Mouse (Mus musculus): ENCODE results near the gene Gm11172. TPM values are rescaled to one million over a fixed set of nuclear protein-coding genes. Genes with fewer than 3 reads are reported as not detected.
"Not testable (repeated sequence)": the region's sequence is repeated elsewhere in the genome, so short reads cannot be mapped to it uniquely, and the experiment has no call there.

Gm11172 gene
- polyA plus RNA-seq, 1 experiment = not detected

DNA sequence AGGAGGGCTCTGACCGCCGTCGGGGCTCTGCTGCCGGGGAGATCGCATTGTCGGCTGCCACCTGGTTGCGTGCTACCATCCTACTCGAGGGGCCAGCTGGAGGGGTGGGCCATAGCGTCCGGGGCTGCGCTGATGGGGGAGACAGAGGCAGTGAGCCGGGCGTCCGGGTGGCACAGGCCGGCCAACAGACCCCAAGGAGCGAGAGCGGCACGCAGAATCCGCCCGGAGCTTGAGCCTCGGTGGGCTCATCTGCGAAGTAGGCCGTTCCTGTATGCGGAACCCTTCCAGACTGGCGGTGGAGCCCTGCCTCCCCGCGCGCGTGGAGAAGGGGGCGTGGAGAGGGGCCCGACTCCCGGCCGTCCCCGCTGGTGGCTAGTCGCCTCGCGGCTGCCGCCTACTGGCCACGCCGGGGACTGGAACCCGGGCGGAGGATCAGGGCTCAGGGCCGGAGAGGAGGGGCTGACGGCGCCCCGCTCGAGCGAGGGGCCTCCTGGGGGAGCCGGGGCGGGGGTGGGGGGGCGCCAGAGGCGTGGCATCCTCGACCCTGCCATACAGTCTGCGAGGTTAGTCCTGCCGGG lies 27.8 kb upstream of the Gm11172 start:
- H3K4me1 ChIP-seq (ENCODE audit: control insufficient read depth, insufficient read depth, low read length) = peaks cover 14% of the 10 kb centered on the region

DNA sequence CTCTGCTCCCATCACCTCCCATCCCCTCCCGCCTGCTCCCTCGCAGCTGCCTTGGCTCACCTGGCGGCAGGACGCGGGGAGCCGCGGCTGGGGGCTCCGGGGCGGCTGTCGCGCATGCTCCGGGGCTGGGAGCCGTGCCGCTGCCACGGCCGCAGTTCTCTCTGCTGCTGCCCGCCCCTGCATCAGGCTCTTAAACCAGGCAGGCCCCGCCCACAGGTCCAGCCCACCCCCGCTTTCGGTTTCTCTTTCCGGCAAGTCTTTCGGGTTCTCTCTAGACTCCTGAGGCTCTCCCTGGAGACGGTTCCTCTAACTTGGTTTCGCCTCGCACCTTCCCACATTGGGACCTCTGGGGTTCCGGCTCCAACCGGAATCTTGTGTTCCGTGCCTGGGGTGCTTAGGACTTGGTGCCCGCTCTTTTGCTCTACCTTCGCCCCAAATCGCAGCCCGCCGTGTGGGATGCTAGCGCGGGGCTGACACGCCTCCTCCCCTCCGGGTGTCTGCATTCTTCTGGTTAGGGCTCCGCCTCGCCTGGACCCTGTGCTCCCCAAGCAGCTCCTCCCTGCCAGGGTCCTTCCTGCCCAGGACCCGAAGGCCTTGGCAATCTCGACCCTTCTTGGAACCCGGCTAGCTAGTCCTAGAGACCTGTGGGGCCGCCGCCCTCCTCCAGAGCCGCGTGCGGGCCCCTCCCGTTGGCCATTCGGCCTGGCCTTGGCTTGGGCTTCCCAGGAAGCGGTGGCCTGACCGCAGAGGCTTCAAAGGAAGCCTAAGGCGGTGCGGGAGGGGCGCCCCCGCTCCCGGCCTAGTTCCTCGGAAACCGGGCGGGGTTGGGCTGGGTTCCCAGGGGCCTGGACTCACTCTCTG lies 27.1 kb upstream of the Gm11172 start, which contains the start of gene Socs1:
Gene Socs1 (minus strand): TSS at position 166 of the 861 bp plus-strand sequence.
- peak within 1 kb of the TSS; percentile 94 for H3K27ac ChIP-seq (ENCODE audit: insufficient read depth, low read length)
- TF ChIP-seq POLR2A (IDR thresholded peaks at IDR 0.05; ENCODE audit: low read depth, low read length) (peak; percentile 86), CTCF (IDR thresholded peaks at IDR 0.05; ENCODE audit: borderline replicate concordance, insufficient read depth, low read length) (no peak)
- H3K4me3 ChIP-seq (ENCODE audit: insufficient read depth, low read length) = peak within 1 kb of the TSS; percentile 78
- H3K4me1 ChIP-seq (ENCODE audit: control insufficient read depth, insufficient read depth, low read length) = peaks cover 14% of the 10 kb centered on the region

More for the DNA sequence above, 27.8 kb upstream of the Gm11172 start:
- TF ChIP-seq CTCF (IDR thresholded peaks at IDR 0.05; ENCODE audit: borderline replicate concordance, insufficient read depth, low read length) = peak; percentile 37
- TF ChIP-seq POLR2A (IDR thresholded peaks at IDR 0.05; ENCODE audit: low read depth, low read length) = peak; percentile 95
- Histone ChIP-seq H3K4me3 (ENCODE audit: insufficient read depth, low read length) (peak overlapping the region; percentile 78), H3K27ac (ENCODE audit: insufficient read depth, low read length) (peak overlapping the region; percentile 74)

DNA sequence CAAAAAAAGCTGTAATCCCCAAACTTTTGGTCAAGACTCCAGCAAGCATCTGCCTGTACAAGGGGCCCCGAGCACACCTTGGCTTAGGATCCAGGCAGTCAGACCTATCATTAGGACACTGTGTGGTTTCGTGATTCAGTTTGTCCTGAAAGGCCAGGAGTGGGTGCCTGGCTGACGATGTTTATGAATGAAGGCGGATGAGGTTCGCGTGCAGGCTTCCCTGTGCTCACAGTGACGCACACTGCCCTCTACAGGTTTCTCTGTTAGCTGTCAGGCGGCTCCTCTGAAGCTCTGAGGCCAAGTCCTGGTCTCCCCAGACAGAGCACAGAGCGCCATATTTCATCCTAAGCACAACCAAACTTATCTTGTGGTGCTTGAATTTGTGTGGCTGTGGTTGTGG lies 26.4 kb upstream of the Gm11172 start:
- Histone ChIP-seq H3K4me3 (ENCODE audit: insufficient read depth, low read length) (peak overlapping the region; percentile 73; the same call in 1 of the 2 replicates), H3K27ac (ENCODE audit: insufficient read depth, low read length) (peak overlapping the region; percentile 94), H3K4me1 (ENCODE audit: control insufficient read depth, insufficient read depth, low read length) (peaks cover 14% of the 10 kb centered on the region)
- TF ChIP-seq CTCF (IDR thresholded peaks at IDR 0.05; ENCODE audit: borderline replicate concordance, insufficient read depth, low read length) = peak; percentile 90
- peak; percentile 63 for TF ChIP-seq POLR2A (IDR thresholded peaks at IDR 0.05; ENCODE audit: low read depth, low read length)

DNA sequence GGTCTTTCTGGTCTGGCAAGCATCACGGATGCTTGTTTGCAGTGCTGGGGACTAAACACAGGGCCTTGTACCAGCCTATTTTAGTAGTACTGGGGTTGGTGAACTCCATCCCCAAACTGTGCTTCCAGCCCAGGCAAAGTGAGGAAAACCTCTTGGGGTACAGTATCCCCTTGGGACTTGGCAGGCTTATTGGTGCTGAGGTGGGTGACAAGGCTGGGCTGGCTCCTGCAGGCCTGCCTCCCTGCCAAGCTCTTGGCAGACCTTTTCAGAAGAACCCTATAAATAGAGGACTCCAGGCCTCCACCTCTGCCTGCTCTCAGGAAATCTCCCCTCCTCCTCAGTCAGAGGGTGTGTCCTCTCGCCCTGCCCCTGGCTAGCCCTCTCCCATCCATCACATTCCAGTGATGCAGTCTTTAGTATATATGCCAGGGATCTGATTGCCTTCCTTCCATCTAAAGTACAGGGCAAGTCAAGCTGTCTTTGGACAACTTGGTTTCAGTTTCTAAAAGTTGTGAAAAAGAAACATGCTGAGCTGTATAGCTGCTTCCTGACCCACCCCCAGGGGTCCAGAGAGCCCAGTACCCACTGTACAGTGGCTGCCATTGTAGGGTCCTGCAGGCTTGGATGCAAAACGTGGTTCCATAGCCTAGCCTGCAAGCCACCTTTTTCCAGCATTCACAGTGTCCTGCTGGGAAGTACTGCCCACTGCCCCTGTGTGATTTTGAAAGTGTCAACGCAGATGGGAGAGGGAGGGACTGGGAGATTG lies 25.8 kb upstream of the Gm11172 start:
- TF ChIP-seq POLR2A (IDR thresholded peaks at IDR 0.05; ENCODE audit: low read depth, low read length) (no peak), CTCF (IDR thresholded peaks at IDR 0.05; ENCODE audit: borderline replicate concordance, insufficient read depth, low read length) (no peak)
- Histone ChIP-seq H3K4me1 (ENCODE audit: control insufficient read depth, insufficient read depth, low read length) (peaks cover 14% of the 10 kb centered on the region), H3K4me3 (ENCODE audit: insufficient read depth, low read length) (no peak overlapping the region), H3K27ac (ENCODE audit: insufficient read depth, low read length) (peak overlapping the region; percentile 94)

DNA sequence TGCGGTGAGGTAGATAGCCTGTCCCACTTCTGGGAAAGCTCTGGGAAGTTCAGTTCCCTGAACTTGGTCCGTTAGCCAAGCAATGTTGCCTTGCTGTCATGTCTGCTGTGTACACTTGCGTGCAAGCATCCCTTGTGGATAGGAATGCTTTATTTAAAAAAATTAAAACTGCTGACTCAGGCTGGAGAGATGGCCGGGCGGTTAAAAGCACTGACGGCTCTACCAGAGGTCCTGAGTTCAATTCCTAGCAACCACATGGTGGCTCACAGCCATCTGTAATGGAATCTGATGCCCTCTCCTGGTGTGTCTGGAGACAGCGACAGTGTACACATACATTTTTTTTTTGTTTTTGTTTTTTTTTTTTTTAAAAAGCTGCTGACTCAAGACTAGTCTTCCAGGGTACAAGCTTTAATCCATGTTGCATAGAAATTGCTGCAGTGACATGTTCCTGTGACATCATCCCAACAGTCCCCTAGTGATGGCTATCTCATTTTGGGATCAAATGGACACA lies 25.1 kb upstream of the Gm11172 start:
- H3K4me1 ChIP-seq (ENCODE audit: control insufficient read depth, insufficient read depth, low read length) = peaks cover 10% of the 10 kb centered on the region
- H3K27ac ChIP-seq (ENCODE audit: insufficient read depth, low read length) = peak overlapping the region; percentile 94
- no peak overlapping the region for H3K4me3 ChIP-seq (ENCODE audit: insufficient read depth, low read length)
- TF ChIP-seq CTCF (IDR thresholded peaks at IDR 0.05; ENCODE audit: borderline replicate concordance, insufficient read depth, low read length) (no peak), POLR2A (IDR thresholded peaks at IDR 0.05; ENCODE audit: low read depth, low read length) (no peak)

DNA sequence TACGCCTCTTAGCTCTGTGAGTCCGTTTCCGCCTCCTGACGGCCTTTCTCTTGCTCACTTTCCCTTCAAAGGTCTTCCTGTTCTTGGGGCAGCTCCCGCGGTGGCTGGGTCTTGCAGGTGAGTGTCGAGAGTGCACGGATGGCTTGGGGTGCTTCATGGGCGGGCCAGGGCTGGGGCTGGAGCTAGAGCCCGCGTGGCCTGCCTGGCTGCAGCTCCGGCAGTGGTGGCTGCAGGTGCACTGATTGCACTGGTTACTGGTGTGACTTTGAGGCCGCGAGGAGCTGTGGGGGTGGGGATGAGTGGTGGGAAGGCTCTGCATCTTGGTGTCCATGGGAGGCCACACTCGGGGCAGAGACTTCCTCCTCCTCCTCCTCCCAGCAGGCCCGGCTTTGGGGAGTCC lies 24.4 kb upstream of the Gm11172 start, which contains the start of gene Tnp2:
Gene Tnp2 (minus strand): TSS at position 390 of the 400 bp plus-strand sequence.
- no peak for TF ChIP-seq POLR2A (IDR thresholded peaks at IDR 0.05; ENCODE audit: low read depth, low read length)
- H3K4me3 ChIP-seq (ENCODE audit: insufficient read depth, low read length) = no peak within 1 kb of the TSS
- no peak within 1 kb of the TSS; the same call in 1 of the 2 replicates for H3K27ac ChIP-seq (ENCODE audit: insufficient read depth, low read length)
- 0 out of 2 replicates have a peak, but pooled peaks cover 3% of the 10 kb centered on the region for H3K4me1 ChIP-seq (ENCODE audit: control insufficient read depth, insufficient read depth, low read length)

DNA sequence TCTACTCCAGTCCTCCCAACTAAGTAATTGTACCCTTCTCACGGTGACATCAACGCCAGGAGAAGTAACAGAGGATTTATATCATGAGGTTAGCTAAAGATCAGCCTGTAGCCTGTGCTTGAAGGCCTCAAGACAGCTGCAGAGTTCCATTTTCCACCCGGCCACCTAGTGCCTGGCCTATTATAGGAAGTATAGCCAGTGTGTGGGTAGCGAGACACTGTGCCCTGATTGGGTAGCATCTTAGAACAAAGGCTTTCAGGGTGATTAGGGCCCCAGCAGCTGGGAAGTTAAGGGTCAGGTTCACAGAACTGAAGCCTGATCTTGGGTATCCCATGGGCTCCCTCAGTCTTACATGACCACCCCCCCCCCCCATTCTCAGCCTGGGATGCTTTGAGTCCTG lies 23.8 kb upstream of the Gm11172 start:
- TF ChIP-seq POLR2A (IDR thresholded peaks at IDR 0.05; ENCODE audit: low read depth, low read length) (no peak), CTCF (IDR thresholded peaks at IDR 0.05; ENCODE audit: borderline replicate concordance, insufficient read depth, low read length) (no peak)
- H3K4me1 ChIP-seq (ENCODE audit: control insufficient read depth, insufficient read depth, low read length) = 0 out of 2 replicates have a peak, but pooled peaks cover 3% of the 10 kb centered on the region
- H3K27ac ChIP-seq (ENCODE audit: insufficient read depth, low read length) = no peak overlapping the region
- H3K4me3 ChIP-seq (ENCODE audit: insufficient read depth, low read length) = no peak overlapping the region

DNA sequence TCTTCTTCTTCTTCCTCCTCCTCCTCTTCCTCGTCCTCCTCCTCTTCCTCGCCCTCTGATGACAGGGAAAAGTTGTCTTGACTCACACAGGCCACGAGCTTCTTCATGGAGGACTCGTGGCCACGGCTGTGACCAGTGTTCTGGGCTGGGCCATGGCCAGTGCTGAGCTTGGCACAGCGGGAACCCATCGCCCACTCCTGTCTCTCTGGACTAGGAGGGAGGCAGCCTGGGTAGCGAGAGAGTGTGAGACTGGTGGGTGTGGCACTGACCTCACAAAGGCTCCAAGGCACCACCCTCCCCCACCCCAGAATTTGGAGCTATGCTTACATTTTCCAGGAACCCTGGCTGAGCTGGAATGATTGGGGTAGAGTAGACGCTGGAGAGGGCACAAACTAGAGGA lies 22.0 kb upstream of the Gm11172 start, which contains the start of gene Prm3:
Gene Prm3 (minus strand): TSS at position 213 of the 400 bp plus-strand sequence.
- Histone ChIP-seq H3K4me1 (ENCODE audit: control insufficient read depth, insufficient read depth, low read length) (0 out of 2 replicates have a peak, but pooled peaks cover 3% of the 10 kb centered on the region), H3K4me3 (ENCODE audit: insufficient read depth, low read length) (no peak within 1 kb of the TSS), H3K27ac (ENCODE audit: insufficient read depth, low read length) (no peak within 1 kb of the TSS)
- no peak for TF ChIP-seq CTCF (IDR thresholded peaks at IDR 0.05; ENCODE audit: borderline replicate concordance, insufficient read depth, low read length)
- no peak for TF ChIP-seq POLR2A (IDR thresholded peaks at IDR 0.05; ENCODE audit: low read depth, low read length)

DNA sequence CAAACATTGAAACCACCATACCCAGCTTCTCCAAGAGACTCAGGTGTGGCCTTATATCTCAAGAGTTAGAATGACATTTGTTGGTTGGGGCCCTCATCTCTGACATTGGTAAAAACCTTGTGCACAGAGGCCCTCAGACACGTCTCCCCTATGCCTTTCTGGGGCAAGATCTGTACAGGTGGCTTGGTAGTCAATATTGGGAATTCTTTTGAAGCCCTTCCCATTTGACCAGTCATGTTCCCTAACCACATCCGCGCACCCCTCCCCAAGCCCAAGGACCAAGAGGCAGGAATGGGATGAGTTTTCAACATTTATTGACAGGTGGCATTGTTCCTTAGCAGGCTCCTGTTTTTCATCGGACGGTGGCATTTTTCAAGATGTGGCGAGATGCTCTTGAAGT lies 16.7 kb upstream of the Gm11172 start, which contains the start of gene Prm2:
Gene Prm2 (minus strand): TSS at position 101 of the 400 bp plus-strand sequence.
- H3K4me1 ChIP-seq (ENCODE audit: control insufficient read depth, insufficient read depth, low read length) = no peaks in the 10 kb centered on the region
- H3K27ac ChIP-seq (ENCODE audit: insufficient read depth, low read length) = no peak within 1 kb of the TSS
- H3K4me3 ChIP-seq (ENCODE audit: insufficient read depth, low read length) = no peak within 1 kb of the TSS
- TF ChIP-seq POLR2A (IDR thresholded peaks at IDR 0.05; ENCODE audit: low read depth, low read length) (no peak), CTCF (IDR thresholded peaks at IDR 0.05; ENCODE audit: borderline replicate concordance, insufficient read depth, low read length) (no peak)

DNA sequence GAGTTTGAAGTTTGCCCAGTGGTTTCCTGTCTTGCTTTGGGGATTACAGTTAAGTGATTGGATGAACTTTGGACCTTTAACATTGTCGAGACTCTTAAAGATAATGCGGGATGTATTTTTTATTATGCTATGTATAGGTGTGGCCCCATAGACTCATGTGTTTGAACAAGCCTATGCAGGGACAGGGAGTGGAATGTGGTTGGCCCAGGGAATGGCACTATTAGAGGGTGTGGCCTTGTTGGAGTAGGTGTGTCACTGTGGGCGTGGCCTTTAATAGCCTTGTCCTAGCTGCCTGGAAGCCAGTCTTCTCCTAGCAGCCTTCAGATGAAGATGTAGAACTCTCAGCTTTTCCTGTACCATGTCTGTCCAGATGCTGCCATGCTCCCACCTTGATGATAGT lies 10.3 kb upstream of the Gm11172 start:
- not testable (repeated sequence) for H3K27ac ChIP-seq (ENCODE audit: insufficient read depth, low read length); H3K4me3 ChIP-seq (ENCODE audit: insufficient read depth, low read length); H3K4me1 ChIP-seq (ENCODE audit: control insufficient read depth, insufficient read depth, low read length)
